Mouse (Mus musculus) embryonic facial prominence, embryonic 13.5 days (tissue): ENCODE data around the gene Trpm5. TPM values are rescaled to one million over a fixed set of nuclear protein-coding genes. Genes with fewer than 3 reads are reported as not detected.

Experiments
- ATAC-seq: fragments of 200-750 bp; cut with Nextera tagmentation; 2 replicates; pipeline ENCODE4 v1.8.0; 2017; ENCODE audit warnings: low read depth; ENCODE audit not compliant: insufficient number of reproducible peaks, insufficient read depth, low FRiP score, low TSS enrichment
- H3K27ac ChIP-seq: fragments of 300-500 bp; sonication (generic); 2 replicates; pipeline ENCODE4 v1.5.1; 2015; ENCODE audit warnings: moderate library complexity, mild to moderate bottlenecking, inconsistent platforms
- H3K27me3 ChIP-seq: fragments of 300-500 bp; sonication (generic); 2 replicates; pipeline ENCODE4 v1.6.1; 2015; ENCODE audit warnings: mild to moderate bottlenecking, inconsistent platforms
- H3K36me3 ChIP-seq: fragments of 300-500 bp; sonication (generic); 2 replicates; pipeline ENCODE4 v1.6.1; 2015; ENCODE audit warnings: mild to moderate bottlenecking, inconsistent platforms
- H3K4me1 ChIP-seq: fragments of 300-500 bp; sonication (generic); 2 replicates; pipeline ENCODE4 v1.6.1; 2015; ENCODE audit warnings: inconsistent platforms
- H3K4me2 ChIP-seq: fragments of 300-500 bp; sonication (generic); 2 replicates; pipeline ENCODE4 v1.6.1; 2015; ENCODE audit warnings: moderate library complexity, mild to moderate bottlenecking, inconsistent platforms
- H3K4me3 ChIP-seq: fragments of 300-500 bp; sonication (generic); 2 replicates; pipeline ENCODE4 v1.5.1; 2015; ENCODE audit warnings: mild to moderate bottlenecking, inconsistent platforms
- H3K9ac ChIP-seq: fragments of 300-500 bp; sonication (generic); 2 replicates; pipeline ENCODE4 v1.6.1; 2015; ENCODE audit warnings: mild to moderate bottlenecking, inconsistent platforms
- H3K9me3 ChIP-seq: fragments of 300-500 bp; sonication (generic); 2 replicates; pipeline ENCODE4 v1.6.1; 2016; ENCODE audit warnings: inconsistent platforms
- WGBS: fragments of 180-500 bp; shearing (Covaris S2); methylation state at CpG from one replicate; pipeline ENCODE4 v1.1.7; 2015; ENCODE audit warnings: mixed read lengths; 5-methylcytosine and 5-hydroxymethylcytosine counted together
- polyA plus RNA-seq: library from polyadenylated mRNA; unstranded; fragments of >200 nt; fragmentation: Nextera tagmentation; extraction: Ambion mirVana; gene quantifications from 2 replicates; pipeline ENCODE4 v1.2.1, GENCODE M21; 2015

The Trpm5 gene
- polyA plus RNA-seq: 7.7 and 9.8 TPM in 2 replicates

DNA sequence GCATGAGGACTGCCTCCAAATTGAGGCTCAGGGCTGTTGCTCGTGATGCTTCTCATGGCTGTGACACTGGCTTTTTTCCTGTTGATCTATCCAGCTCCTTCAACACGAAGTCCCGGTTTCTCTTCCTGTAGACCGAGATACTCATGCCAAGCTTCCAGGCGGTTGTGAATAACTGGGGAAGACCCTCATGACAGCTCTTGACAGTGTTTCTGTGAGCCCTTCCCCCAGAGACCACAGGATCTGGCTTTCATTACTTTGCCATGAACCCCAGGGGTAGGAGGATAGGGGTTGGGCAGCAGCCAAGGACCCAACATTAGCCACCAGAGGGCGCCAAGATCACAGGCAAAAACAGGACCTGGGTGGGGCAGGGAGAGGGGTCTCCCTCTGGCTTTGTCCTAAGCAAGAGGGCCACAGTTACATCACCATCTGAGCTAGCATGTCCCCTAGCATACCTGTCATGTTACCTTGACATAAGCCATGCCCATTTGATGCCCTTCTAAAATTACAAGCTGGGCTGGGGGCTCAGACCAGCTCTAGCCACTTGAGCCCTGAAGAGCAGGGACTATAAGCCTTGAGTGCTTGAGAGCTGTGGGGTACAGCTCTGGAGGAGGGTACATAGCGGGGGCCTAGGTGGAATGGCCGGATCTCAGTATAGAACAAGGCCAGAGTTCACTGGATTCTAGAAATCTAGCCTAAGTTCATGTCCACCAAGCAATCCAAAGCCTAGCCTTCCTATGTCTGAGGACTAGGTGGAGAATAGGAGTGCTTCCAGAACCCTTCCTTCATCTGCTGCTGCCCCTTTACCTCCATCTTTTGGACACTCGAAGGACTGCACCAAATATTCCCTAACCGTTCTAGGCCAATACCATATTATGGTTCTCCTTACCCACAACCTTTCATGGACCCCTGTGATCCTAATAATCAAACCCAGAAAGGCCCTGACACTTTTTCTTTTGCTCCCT lies at the start of gene Trpm5:
Gene Trpm5 (minus strand): TSS at position 51 of the 962 bp plus-strand sequence.
- Histone ChIP-seq H3K4me1 (peaks cover 10% of the 10 kb centered on the region), H3K36me3 (no peaks in the 10 kb centered on the region), H3K4me3 (no peak within 1 kb of the TSS), H3K9ac (0 out of 2 replicates have a peak within 1 kb of the TSS, but pooled peaks have one; percentile 16), H3K27me3 (no peaks in the 10 kb centered on the region), H3K4me2 (no peak within 1 kb of the TSS), H3K9me3 (no peaks in the 10 kb centered on the region), H3K27ac (no peak within 1 kb of the TSS)
- 34% methylated on average over 10 of the region's 10 CpGs for WGBS
- ATAC-seq: no peak

- no peaks in the 10 kb centered on the region for H3K4me1 ChIP-seq
- no peak for ATAC-seq
- no peaks in the 10 kb centered on the region for H3K27me3 ChIP-seq
- H3K4me2 ChIP-seq: no peak overlapping the region
- H3K9me3 ChIP-seq: no peaks in the 10 kb centered on the region
- H3K4me3 ChIP-seq: no peak overlapping the region
- H3K9ac ChIP-seq: no peak overlapping the region
- H3K36me3 ChIP-seq: no peaks in the 10 kb centered on the region
- no peak overlapping the region for H3K27ac ChIP-seq
- 87% methylated on average over 2 of the region's 2 CpGs for WGBS
Observed at GRCm38 (mm10) chr7:143142680-143143079, 48.2 kb upstream of the Trpm5 start.

DNA sequence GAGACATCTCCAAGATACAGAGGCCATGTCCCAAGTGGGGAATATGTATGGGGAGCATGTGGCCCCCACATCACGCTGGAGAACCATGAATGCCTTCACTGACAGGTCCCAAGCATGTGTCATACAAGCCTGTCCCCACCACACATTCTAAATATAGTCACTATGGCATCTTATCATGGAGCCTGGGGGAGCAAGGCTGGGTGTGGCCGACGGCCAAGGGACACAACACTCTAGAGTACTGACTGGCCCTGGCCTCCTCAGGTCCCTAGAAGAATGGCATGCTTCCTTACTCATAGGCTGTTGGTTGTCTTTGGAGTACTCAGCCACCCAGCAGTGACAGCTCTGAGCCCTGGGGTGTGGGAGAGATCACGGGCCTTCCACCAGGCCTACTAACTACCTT lies 45.5 kb upstream of the Trpm5 start:
- Histone ChIP-seq H3K4me1 (no peaks in the 10 kb centered on the region), H3K9me3 (no peaks in the 10 kb centered on the region), H3K27ac (no peak overlapping the region), H3K4me2 (no peak overlapping the region), H3K9ac (no peak overlapping the region), H3K27me3 (no peaks in the 10 kb centered on the region), H3K36me3 (no peaks in the 10 kb centered on the region), H3K4me3 (no peak overlapping the region)
- WGBS: 81% methylated on average over 4 of the region's 4 CpGs
- no peak for ATAC-seq

DNA sequence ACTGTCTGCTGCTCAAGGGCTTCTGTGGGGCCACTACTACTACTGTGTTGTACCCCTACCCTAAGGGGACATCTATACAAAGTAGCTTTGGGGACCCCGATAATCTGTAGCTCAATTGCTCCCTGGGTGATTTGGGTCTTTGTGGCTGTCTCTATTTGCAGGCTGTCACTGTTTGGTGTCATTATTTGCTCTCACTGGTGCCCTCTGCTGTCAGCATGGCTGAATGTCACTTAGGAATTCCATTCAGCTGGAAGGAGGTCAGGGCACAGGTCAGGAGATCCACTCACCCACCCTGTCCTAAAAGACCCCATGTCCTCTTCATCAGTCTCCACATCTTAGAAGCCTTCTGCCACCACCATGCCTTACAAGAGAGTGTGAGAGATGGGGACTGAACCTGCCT lies 44.3 kb upstream of the Trpm5 start:
- 50% methylated on average over 1 of the region's 1 CpGs for WGBS
- no peak for ATAC-seq
- Histone ChIP-seq H3K4me1 (no peaks in the 10 kb centered on the region), H3K4me2 (no peak overlapping the region), H3K27ac (no peak overlapping the region), H3K4me3 (no peak overlapping the region), H3K9me3 (no peaks in the 10 kb centered on the region), H3K36me3 (no peaks in the 10 kb centered on the region), H3K27me3 (no peaks in the 10 kb centered on the region), H3K9ac (no peak overlapping the region)

GRCm38 (mm10) chr7:143136561-143136960 lies 42.1 kb upstream of the Trpm5 start:
- Histone ChIP-seq H3K36me3 (no peaks in the 10 kb centered on the region), H3K4me3 (no peak overlapping the region), H3K4me2 (no peak overlapping the region), H3K9me3 (no peaks in the 10 kb centered on the region), H3K9ac (no peak overlapping the region), H3K27ac (no peak overlapping the region), H3K4me1 (no peaks in the 10 kb centered on the region), H3K27me3 (no peaks in the 10 kb centered on the region)
- 50% methylated on average over 5 of the region's 5 CpGs for WGBS
- no peak for ATAC-seq

DNA sequence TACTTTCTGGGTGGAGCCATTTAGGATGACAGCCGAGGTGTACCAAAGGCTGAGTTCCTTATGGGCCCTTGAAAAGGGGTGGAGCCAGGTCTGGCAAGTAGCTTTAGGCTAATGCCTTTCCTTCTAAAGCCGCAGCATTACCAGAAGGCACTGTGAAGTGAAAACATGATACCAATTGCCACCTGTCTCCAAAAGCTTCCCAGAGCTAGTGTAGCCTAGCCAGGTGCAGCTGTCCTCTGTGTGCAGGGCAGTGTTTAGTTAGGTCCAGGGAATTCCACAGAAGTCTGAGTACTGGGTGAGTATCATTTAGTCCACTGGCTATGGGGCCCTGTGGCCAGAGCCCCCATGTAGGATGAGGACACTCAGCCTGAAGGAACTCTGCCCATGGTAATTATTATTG lies 41.7 kb upstream of the Trpm5 start:
- Histone ChIP-seq H3K9me3 (no peaks in the 10 kb centered on the region), H3K4me2 (no peak overlapping the region), H3K9ac (no peak overlapping the region), H3K36me3 (no peaks in the 10 kb centered on the region), H3K4me3 (no peak overlapping the region), H3K4me1 (no peaks in the 10 kb centered on the region), H3K27ac (no peak overlapping the region), H3K27me3 (no peaks in the 10 kb centered on the region)
- WGBS: 43% methylated on average over 2 of the region's 2 CpGs
- no peak for ATAC-seq

DNA sequence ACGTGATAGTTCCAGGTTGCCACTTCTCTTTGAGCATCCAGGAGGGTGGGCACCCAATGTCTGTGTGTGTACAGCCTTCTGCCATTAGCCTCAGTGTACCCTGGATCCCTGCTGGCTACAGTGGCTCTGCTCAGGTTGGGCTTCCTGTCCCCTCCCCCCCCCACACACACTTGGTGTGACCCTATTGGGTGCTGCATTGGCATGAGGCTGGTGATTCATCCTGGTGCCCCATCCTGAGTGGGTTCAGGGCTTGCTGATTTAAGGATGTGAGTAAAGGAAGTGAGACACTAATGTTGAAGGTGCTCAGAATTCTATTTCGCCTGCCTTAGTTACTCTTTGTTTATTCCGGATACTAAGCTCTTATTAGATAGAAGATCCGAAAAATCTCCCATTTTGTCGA lies 38.4 kb upstream of the Trpm5 start:
- Histone ChIP-seq H3K4me2 (no peak overlapping the region), H3K9ac (no peak overlapping the region), H3K36me3 (no peaks in the 10 kb centered on the region), H3K4me1 (no peaks in the 10 kb centered on the region), H3K27ac (no peak overlapping the region), H3K4me3 (no peak overlapping the region), H3K27me3 (no peaks in the 10 kb centered on the region), H3K9me3 (no peaks in the 10 kb centered on the region)
- 83% methylated on average over 5 of the region's 5 CpGs for WGBS
- ATAC-seq: no peak

DNA sequence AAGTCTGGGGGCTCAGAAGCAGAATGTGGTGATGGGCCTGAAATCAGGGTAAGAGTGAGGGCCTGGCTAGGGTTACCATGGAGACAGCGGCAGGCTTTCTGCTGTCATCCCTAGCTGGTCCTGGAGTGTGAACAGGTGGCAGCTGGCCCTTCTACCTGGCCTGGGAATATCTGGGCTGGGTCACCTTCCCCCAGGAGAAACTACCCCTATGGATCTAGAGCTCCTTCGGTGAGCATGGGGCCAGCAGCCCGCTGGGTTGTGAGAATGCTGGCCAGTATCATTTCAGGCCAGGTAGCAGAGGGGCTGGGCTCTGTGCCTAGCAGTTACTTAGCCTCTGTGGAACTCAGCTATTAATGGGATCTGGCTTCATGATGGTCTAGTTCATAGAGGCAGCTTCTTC lies 30.5 kb upstream of the Trpm5 start:
- 70% methylated on average over 3 of the region's 3 CpGs for WGBS
- H3K9ac ChIP-seq: no peak overlapping the region
- no peaks in the 10 kb centered on the region for H3K36me3 ChIP-seq
- ATAC-seq: no peak
- H3K27ac ChIP-seq: 0 out of 2 replicates have a peak overlapping the region, but pooled peaks have one; percentile 16
- peaks cover 23% of the 10 kb centered on the region for H3K4me1 ChIP-seq
- no peak overlapping the region for H3K4me3 ChIP-seq
- H3K9me3 ChIP-seq: no peaks in the 10 kb centered on the region
- H3K4me2 ChIP-seq: no peak overlapping the region
- H3K27me3 ChIP-seq: no peaks in the 10 kb centered on the region

GRCm38 (mm10) chr7:143123876-143124669 lies 29.6 kb upstream of the Trpm5 start:
- WGBS: 9% methylated on average over 6 of the region's 6 CpGs
- peak; percentile 57; the same call in 1 of the 2 replicates for ATAC-seq

GRCm38 (mm10) chr7:143122191-143122590 lies 27.7 kb upstream of the Trpm5 start:
- Histone ChIP-seq H3K4me3 (no peak overlapping the region), H3K36me3 (no peaks in the 10 kb centered on the region), H3K4me1 (peaks cover 32% of the 10 kb centered on the region), H3K9me3 (no peaks in the 10 kb centered on the region), H3K27me3 (no peaks in the 10 kb centered on the region), H3K9ac (no peak overlapping the region), H3K4me2 (no peak overlapping the region), H3K27ac (no peak overlapping the region)
- no peak for ATAC-seq
- WGBS: 70% methylated on average over 5 of the region's 5 CpGs

More at GRCm38 (mm10) chr7:143123876-143124669, 29.6 kb upstream of the Trpm5 start:
- no peaks in the 10 kb centered on the region for H3K36me3 ChIP-seq
- no peak overlapping the region for H3K4me2 ChIP-seq
- H3K4me1 ChIP-seq: peaks cover 28% of the 10 kb centered on the region
- H3K4me3 ChIP-seq: no peak overlapping the region
- H3K9ac ChIP-seq: no peak overlapping the region
- H3K27me3 ChIP-seq: no peaks in the 10 kb centered on the region
- H3K9me3 ChIP-seq: no peaks in the 10 kb centered on the region
- H3K27ac ChIP-seq: peak overlapping the region; percentile 64

DNA sequence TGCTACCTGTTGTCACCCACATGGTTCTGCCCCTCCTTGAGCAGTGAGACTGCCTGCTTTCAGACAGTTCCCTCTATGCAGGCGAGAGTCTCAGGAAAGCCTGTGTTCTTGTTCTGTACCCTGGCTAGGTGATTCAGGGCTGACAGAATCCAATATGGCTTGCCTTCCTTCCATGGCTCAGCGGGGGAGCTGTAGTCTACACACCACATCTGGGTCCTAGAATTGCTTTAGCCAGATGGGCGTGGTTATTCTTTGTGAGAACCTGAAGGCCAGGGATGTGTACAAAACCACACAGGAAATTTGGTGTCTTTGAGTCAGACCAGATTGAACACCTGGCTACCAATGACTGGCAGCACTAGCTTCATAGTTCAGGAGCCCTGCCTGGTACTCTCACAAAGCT lies 25.4 kb upstream of the Trpm5 start:
- H3K4me1 ChIP-seq: peaks cover 29% of the 10 kb centered on the region
- 0 out of 2 replicates have a peak overlapping the region, but pooled peaks have one; percentile 33 for H3K27ac ChIP-seq
- H3K4me3 ChIP-seq: no peak overlapping the region
- no peaks in the 10 kb centered on the region for H3K27me3 ChIP-seq
- no peaks in the 10 kb centered on the region for H3K36me3 ChIP-seq
- 0 out of 2 replicates have a peak overlapping the region, but pooled peaks have one; percentile 27 for H3K9ac ChIP-seq
- WGBS: 59% methylated on average over 3 of the region's 3 CpGs
- ATAC-seq: no peak
- no peak overlapping the region for H3K4me2 ChIP-seq
- H3K9me3 ChIP-seq: no peaks in the 10 kb centered on the region
